Comparison of ENCODE assay signal across 18 mouse cellular contexts in genomic region chr9:62393531-62393930, GRCm38 (mm10).
"Had no signal": no experiment of that assay in that cellular context is flagged by ENCODE, and none has a peak within 500 bp of the region (broad histone marks: within the 10 kb centered on the region; RNA-seq: fewer than 3 reads in every experiment).

No protein-coding gene starts in this region.

- H3K27ac ChIP-seq: liver, embryonic 12.5 days; liver, embryonic 14.5 days; midbrain, embryonic 10.5 days; midbrain, embryonic 12.5 days; neural tube, embryonic 13.5 days; neural tube, embryonic 15.5 days; stomach, embryonic 15.5 days; stomach, postnatal 0 days had no signal

- H3K4me2 ChIP-seq: liver, embryonic 12.5 days; lung, embryonic 14.5 days; midbrain, embryonic 12.5 days; neural tube, embryonic 13.5 days; neural tube, embryonic 15.5 days; stomach, embryonic 15.5 days had no signal

- H3K27me3 ChIP-seq: liver, embryonic 12.5 days; midbrain, embryonic 12.5 days; neural tube, embryonic 13.5 days; neural tube, embryonic 15.5 days; stomach, embryonic 15.5 days had no signal

- H3K36me3 ChIP-seq: liver, embryonic 12.5 days; midbrain, embryonic 10.5 days; midbrain, embryonic 12.5 days; neural tube, embryonic 13.5 days; neural tube, embryonic 15.5 days; stomach, embryonic 15.5 days had no signal

- H3K9me3 ChIP-seq: liver, embryonic 12.5 days; midbrain, embryonic 10.5 days; midbrain, embryonic 12.5 days; neural tube, embryonic 13.5 days; neural tube, embryonic 15.5 days; stomach, embryonic 15.5 days had no signal

- H3K9ac ChIP-seq: liver, embryonic 12.5 days; liver, embryonic 14.5 days; lung, embryonic 14.5 days; midbrain, embryonic 12.5 days; neural tube, embryonic 13.5 days; neural tube, embryonic 15.5 days; stomach, embryonic 15.5 days had no signal

- H3K4me1 ChIP-seq: liver, embryonic 12.5 days; midbrain, embryonic 10.5 days; midbrain, embryonic 12.5 days; neural tube, embryonic 13.5 days; neural tube, embryonic 15.5 days; stomach, embryonic 15.5 days had no signal

- DNase-seq: lung, adult 18-20 months; lung, embryonic 14.5 days; lung, postnatal 14 days; lung, postnatal 36 days; midbrain, embryonic 14.5 days; right cerebral cortex, postnatal 14 days; thymus, adult 2 months; thymus, postnatal 25 days had no signal

- ATAC-seq: liver, embryonic 12.5 days; midbrain, embryonic 16.5 days had no signal

- H3K4me3 ChIP-seq: liver, embryonic 12.5 days; midbrain, embryonic 10.5 days; midbrain, embryonic 12.5 days; myocyte; neural tube, embryonic 13.5 days; neural tube, embryonic 15.5 days; stomach, embryonic 15.5 days had no signal
